Mouse (Mus musculus): ENCODE measurements around the gene Cdh20. TPM values are rescaled to one million over a fixed set of nuclear protein-coding genes. Genes with fewer than 3 reads are reported as not detected.

Cdh20 gene
- polyA plus RNA-seq, 1 experiment from 2014 or later = 4.1 TPM

DNA sequence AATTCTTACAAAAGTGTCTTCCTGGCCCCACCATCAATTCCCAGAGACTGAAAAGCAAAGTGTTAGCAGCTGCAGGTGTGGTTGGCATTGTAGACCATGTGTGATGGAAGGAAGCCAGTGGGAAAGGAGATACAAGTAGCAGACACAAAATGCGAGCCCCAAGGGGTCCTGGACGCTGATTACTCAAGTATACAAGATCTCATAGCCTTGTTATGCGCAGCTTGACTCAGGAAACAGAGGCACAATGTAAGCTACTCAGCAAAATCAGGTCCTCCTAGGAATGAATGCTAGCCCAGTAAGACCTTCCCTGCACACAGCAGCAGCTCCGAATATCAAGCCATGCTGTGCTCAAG lies 80.6 kb downstream of the Cdh20 start:
- WGBS = 11% methylated on average over 4 of the region's 4 CpGs
- Histone ChIP-seq H3K36me3 (ENCODE audit: control insufficient read depth, insufficient read depth, low read length) (no peaks in the 10 kb centered on the region), H3K4me2 (ENCODE audit: low read length) (no peak overlapping the region), H3K27me3 (ENCODE audit: control insufficient read depth, insufficient read depth, low read depth, low read length) (no peaks in the 10 kb centered on the region), H3K9me3 (replicated peaks; ENCODE audit: control insufficient read depth, low read length, poor library complexity, severe bottlenecking) (no peaks in the 10 kb centered on the region), H3K4me1 (ENCODE audit: control insufficient read depth, insufficient read depth, low read length) (no peaks in the 10 kb centered on the region), H3K4me3 (ENCODE audit: low read depth, low read length) (no peak overlapping the region), H3K9ac (ENCODE audit: low read depth, low read length) (no peak overlapping the region), H3K27ac (ENCODE audit: low read length) (no peak overlapping the region)
- ATAC-seq = no peak

DNA sequence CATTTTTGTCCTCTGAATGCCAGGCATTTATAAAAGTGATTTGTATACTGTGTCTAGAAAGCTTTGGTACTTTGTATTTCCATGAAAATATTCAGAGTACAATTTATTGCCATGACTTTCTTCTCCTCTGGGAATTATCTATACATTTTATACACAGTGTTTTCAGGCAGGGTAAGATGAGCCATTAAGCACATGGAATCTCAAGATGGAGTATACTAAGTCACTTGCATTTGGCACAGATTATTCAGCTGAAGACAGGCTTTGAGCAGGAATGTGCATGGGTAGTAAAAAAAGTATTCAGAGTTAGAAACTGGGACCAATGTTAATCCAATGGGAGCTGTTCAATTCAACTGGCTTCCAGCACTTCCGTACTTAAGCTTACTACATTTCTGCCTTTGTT lies 109.1 kb downstream of the Cdh20 start:
- Histone ChIP-seq H3K9me3 (replicated peaks; ENCODE audit: control insufficient read depth, low read length, poor library complexity, severe bottlenecking) (no peaks in the 10 kb centered on the region), H3K36me3 (ENCODE audit: control insufficient read depth, insufficient read depth, low read length) (no peaks in the 10 kb centered on the region), H3K9ac (ENCODE audit: low read depth, low read length) (no peak overlapping the region), H3K4me2 (ENCODE audit: low read length) (no peak overlapping the region), H3K27ac (ENCODE audit: low read length) (no peak overlapping the region), H3K4me1 (ENCODE audit: control insufficient read depth, insufficient read depth, low read length) (no peaks in the 10 kb centered on the region), H3K4me3 (ENCODE audit: low read depth, low read length) (no peak overlapping the region), H3K27me3 (ENCODE audit: control insufficient read depth, insufficient read depth, low read depth, low read length) (no peaks in the 10 kb centered on the region)
- ATAC-seq = no peak
- 59% methylated on average over 1 of the region's 1 CpGs for WGBS

DNA sequence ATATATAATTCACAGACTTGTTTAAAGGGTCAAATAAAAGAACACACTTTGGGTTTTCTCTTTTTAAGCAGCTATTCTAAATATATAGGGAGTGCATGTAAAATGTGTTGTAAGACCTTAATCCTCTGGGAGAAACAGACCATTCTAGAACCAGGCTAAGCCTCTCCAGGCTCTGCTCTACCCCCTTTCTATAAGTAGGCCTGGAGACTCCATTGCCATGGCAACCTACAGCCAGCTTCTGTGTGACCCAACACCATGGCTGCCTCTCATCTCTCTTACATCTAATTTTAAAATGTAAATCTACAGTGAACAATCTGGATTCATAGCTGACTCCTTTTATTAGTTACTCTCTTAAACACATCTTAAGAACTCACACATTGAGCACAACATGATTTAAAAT lies 133.5 kb downstream of the Cdh20 start:
- ATAC-seq = no peak
- H3K4me1 ChIP-seq (ENCODE audit: control insufficient read depth, insufficient read depth, low read length) = no peaks in the 10 kb centered on the region
- H3K4me3 ChIP-seq (ENCODE audit: low read depth, low read length) = no peak overlapping the region
- H3K9me3 ChIP-seq (replicated peaks; ENCODE audit: control insufficient read depth, low read length, poor library complexity, severe bottlenecking) = no peaks in the 10 kb centered on the region
- no peak overlapping the region for H3K9ac ChIP-seq (ENCODE audit: low read depth, low read length)
- H3K4me2 ChIP-seq (ENCODE audit: low read length) = no peak overlapping the region
- no peaks in the 10 kb centered on the region for H3K36me3 ChIP-seq (ENCODE audit: control insufficient read depth, insufficient read depth, low read length)
- H3K27me3 ChIP-seq (ENCODE audit: control insufficient read depth, insufficient read depth, low read depth, low read length) = no peaks in the 10 kb centered on the region
- H3K27ac ChIP-seq (ENCODE audit: low read length) = no peak overlapping the region

DNA sequence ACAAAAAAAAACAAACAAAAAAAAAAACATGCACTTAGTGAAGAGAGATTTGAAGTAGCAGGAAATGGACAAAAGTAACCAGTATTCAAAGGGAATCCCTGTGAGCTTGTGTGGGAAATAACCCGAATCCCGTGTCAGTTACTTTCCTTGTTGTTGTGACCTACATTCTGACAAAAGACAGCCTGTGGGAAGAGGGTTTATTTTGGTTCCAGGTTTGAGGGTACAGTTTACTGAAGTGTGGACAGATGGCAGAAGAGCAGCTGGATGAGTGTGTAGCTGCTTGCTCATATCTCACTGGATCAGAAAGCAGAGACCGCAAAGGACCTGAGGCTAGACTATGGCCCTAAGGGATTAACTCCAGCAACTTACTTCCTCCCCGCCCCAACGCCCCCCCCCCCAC lies 135.1 kb downstream of the Cdh20 start:
- 74% methylated on average over 5 of the region's 5 CpGs for WGBS
- Histone ChIP-seq H3K4me1 (ENCODE audit: control insufficient read depth, insufficient read depth, low read length) (no peaks in the 10 kb centered on the region), H3K27me3 (ENCODE audit: control insufficient read depth, insufficient read depth, low read depth, low read length) (no peaks in the 10 kb centered on the region), H3K36me3 (ENCODE audit: control insufficient read depth, insufficient read depth, low read length) (no peaks in the 10 kb centered on the region), H3K27ac (ENCODE audit: low read length) (no peak overlapping the region), H3K9me3 (replicated peaks; ENCODE audit: control insufficient read depth, low read length, poor library complexity, severe bottlenecking) (no peaks in the 10 kb centered on the region), H3K9ac (ENCODE audit: low read depth, low read length) (no peak overlapping the region), H3K4me3 (ENCODE audit: low read depth, low read length) (no peak overlapping the region), H3K4me2 (ENCODE audit: low read length) (no peak overlapping the region)
- no peak for ATAC-seq

DNA sequence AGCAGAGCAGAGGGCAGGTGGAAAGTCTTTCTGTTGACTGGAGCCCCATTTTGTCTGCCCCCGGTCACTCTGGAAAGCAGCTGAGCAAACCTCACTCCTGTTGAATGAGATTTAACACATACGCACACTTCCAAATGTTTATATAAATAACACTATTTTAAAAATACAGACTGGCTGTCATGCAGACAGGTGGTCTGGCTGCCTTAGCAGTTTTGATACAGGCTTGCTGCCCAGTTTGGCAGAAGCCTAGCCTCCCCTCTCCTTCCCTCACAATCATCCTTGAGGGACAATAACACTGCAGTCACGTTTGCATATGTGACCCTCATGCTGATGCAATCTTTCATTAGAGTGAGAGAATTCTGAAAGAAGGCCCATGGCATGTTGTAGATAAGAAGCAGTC lies 144.1 kb downstream of the Cdh20 start:
- Histone ChIP-seq H3K36me3 (ENCODE audit: control insufficient read depth, insufficient read depth, low read length) (no peaks in the 10 kb centered on the region), H3K27ac (ENCODE audit: low read length) (no peak overlapping the region)

DNA sequence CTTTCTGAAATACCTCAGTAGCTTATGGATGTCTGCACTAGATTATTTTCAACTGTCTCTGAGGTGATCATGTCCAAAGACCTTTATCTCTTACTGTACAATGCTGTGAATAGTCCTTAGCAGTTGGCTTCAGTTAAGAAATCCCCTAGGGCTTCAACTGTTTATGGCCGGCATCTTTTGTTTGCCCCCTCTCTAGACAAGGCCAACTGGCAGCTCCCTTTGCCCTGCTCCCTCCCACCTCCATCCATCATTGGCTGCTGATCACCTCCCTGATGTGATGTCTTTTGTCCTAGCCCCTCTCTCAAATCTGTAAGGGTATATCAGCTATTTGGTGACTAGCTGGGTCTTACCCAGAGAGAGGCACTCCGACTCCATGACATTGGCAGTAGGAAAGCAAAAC lies 148.2 kb downstream of the Cdh20 start:
- Histone ChIP-seq H3K9ac (ENCODE audit: low read depth, low read length) (no peak overlapping the region), H3K27me3 (ENCODE audit: control insufficient read depth, insufficient read depth, low read depth, low read length) (no peaks in the 10 kb centered on the region), H3K4me3 (ENCODE audit: low read depth, low read length) (no peak overlapping the region), H3K27ac (ENCODE audit: low read length) (no peak overlapping the region), H3K4me2 (ENCODE audit: low read length) (no peak overlapping the region), H3K36me3 (ENCODE audit: control insufficient read depth, insufficient read depth, low read length) (no peaks in the 10 kb centered on the region), H3K9me3 (replicated peaks; ENCODE audit: control insufficient read depth, low read length, poor library complexity, severe bottlenecking) (no peaks in the 10 kb centered on the region), H3K4me1 (ENCODE audit: control insufficient read depth, insufficient read depth, low read length) (peaks cover 3% of the 10 kb centered on the region)
- ATAC-seq = no peak
- WGBS = 25% methylated on average over 2 of the region's 2 CpGs

More for the DNA sequence above, 144.1 kb downstream of the Cdh20 start:
- Histone ChIP-seq H3K4me2 (ENCODE audit: low read length) (no peak overlapping the region), H3K27me3 (ENCODE audit: control insufficient read depth, insufficient read depth, low read depth, low read length) (no peaks in the 10 kb centered on the region), H3K4me3 (ENCODE audit: low read depth, low read length) (no peak overlapping the region), H3K9ac (ENCODE audit: low read depth, low read length) (no peak overlapping the region), H3K4me1 (ENCODE audit: control insufficient read depth, insufficient read depth, low read length) (peaks cover 3% of the 10 kb centered on the region), H3K9me3 (replicated peaks; ENCODE audit: control insufficient read depth, low read length, poor library complexity, severe bottlenecking) (no peaks in the 10 kb centered on the region)
- 40% methylated on average over 3 of the region's 3 CpGs for whole genome bisulfite sequencing
- ATAC-seq = no peak

DNA sequence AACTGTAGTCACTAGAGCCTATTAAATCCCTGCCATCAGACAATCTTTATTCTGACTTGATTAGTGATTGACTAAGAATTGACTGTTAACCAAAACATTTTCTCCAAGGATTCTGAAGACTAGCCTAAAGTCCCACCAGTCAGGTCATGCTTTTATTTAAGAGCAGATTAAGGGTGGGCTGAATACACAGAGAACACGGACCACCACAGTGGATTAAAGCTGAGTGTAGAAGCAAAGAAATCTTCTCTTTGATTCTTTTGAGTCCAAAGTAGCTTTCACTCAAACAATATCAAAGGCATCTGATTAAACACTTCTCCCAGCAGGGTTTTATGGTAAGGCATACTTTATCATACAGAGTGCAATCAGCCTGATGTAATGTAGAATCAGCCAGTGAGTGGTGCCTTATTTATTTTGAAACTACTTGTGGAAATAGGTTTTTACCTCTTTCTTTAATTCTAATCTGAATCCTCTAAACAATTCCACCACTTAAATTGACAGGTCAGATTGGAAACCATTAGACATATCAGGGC lies 149.0 kb downstream of the Cdh20 start:
- peaks cover 2% of the 10 kb centered on the region for H3K4me1 ChIP-seq (ENCODE audit: control insufficient read depth, insufficient read depth, low read length)
- ATAC-seq = 0 out of 2 replicates have a peak, but pooled peaks have one; percentile 51
- no peak overlapping the region for H3K27ac ChIP-seq (ENCODE audit: low read length)
- H3K4me3 ChIP-seq (ENCODE audit: low read depth, low read length) = no peak overlapping the region
- WGBS = 3% methylated on average over 1 of the region's 1 CpGs
- no peaks in the 10 kb centered on the region for H3K27me3 ChIP-seq (ENCODE audit: control insufficient read depth, insufficient read depth, low read depth, low read length)
- H3K4me2 ChIP-seq (ENCODE audit: low read length) = no peak overlapping the region
- H3K36me3 ChIP-seq (ENCODE audit: control insufficient read depth, insufficient read depth, low read length) = no peaks in the 10 kb centered on the region
- H3K9ac ChIP-seq (ENCODE audit: low read depth, low read length) = no peak overlapping the region
- H3K9me3 ChIP-seq (replicated peaks; ENCODE audit: control insufficient read depth, low read length, poor library complexity, severe bottlenecking) = no peaks in the 10 kb centered on the region

DNA sequence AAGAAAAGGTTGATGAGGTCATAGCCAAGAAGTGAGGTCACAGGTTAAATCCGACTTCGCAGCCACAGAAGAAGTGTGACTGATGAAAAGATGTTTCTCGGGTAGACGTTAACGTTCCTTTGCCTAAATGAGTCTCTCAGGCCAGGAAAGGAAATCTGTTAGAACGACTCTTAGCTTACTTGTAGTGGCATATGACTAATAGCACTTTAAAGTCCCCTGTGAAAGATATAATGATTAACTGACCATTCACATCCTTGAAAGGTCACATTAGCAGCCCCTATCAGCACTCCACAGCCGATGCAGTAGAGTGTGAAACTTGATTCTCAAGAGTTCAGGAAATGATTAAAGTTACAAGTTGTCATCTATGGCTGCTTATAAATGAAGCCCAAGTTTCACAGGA lies 164.7 kb downstream of the Cdh20 start:
- H3K4me3 ChIP-seq (ENCODE audit: low read depth, low read length) = no peak overlapping the region
- H3K27me3 ChIP-seq (ENCODE audit: control insufficient read depth, insufficient read depth, low read depth, low read length) = no peaks in the 10 kb centered on the region
- no peak overlapping the region for H3K27ac ChIP-seq (ENCODE audit: low read length)
- ATAC-seq = no peak
- H3K4me1 ChIP-seq (ENCODE audit: control insufficient read depth, insufficient read depth, low read length) = no peaks in the 10 kb centered on the region
- H3K9ac ChIP-seq (ENCODE audit: low read depth, low read length) = no peak overlapping the region
- WGBS = 78% methylated on average over 7 of the region's 7 CpGs
- H3K4me2 ChIP-seq (ENCODE audit: low read length) = no peak overlapping the region
- no peaks in the 10 kb centered on the region for H3K9me3 ChIP-seq (replicated peaks; ENCODE audit: control insufficient read depth, low read length, poor library complexity, severe bottlenecking)
- H3K36me3 ChIP-seq (ENCODE audit: control insufficient read depth, insufficient read depth, low read length) = no peaks in the 10 kb centered on the region

DNA sequence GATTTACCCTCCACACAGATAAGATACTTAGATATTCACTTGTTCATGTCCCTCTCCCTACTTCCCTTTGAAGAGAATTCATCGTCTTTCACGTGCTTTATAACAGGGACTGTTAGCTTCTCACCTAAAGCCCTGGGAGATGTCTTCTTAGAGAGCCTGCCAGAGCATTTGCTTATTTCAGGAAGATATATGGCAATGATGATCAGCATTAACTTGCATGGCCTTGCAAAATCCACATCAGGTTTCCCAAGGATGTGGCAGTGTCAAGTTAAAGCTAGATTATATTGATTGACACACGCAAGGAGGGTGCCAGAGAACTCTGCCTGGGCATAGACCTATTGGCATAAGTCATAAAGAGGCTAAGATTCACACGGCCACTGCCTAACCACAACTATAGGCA lies 168.6 kb downstream of the Cdh20 start:
- no peaks in the 10 kb centered on the region for H3K9me3 ChIP-seq (replicated peaks; ENCODE audit: control insufficient read depth, low read length, poor library complexity, severe bottlenecking)
- H3K27me3 ChIP-seq (ENCODE audit: control insufficient read depth, insufficient read depth, low read depth, low read length) = no peaks in the 10 kb centered on the region
- H3K4me3 ChIP-seq (ENCODE audit: low read depth, low read length) = no peak overlapping the region
- 85% methylated on average over 4 of the region's 4 CpGs for WGBS
- H3K9ac ChIP-seq (ENCODE audit: low read depth, low read length) = no peak overlapping the region
- no peaks in the 10 kb centered on the region for H3K4me1 ChIP-seq (ENCODE audit: control insufficient read depth, insufficient read depth, low read length)
- H3K36me3 ChIP-seq (ENCODE audit: control insufficient read depth, insufficient read depth, low read length) = no peaks in the 10 kb centered on the region
- no peak for ATAC-seq
- H3K4me2 ChIP-seq (ENCODE audit: low read length) = no peak overlapping the region
- H3K27ac ChIP-seq (ENCODE audit: low read length) = no peak overlapping the region

DNA sequence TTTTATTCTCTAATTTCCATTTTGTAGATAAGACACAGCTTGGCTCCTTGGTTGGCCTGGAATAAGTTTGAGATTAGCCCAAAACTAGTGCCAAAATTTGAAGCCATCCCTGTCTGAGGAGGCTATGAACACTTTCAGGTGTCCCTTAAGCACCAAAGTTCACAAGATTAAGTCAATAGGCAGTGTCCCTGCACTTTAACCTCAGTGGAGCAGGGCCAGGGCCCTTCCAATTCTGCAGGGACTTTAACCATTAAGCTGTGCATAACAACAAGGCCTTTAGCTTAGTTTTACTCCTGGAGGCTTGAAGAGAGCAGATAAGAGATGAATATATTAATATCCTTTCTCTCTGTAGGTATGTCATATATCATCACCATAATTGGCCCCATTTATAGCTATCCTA lies 170.8 kb downstream of the Cdh20 start:
- no peak overlapping the region for H3K9ac ChIP-seq (ENCODE audit: low read depth, low read length)
- H3K4me2 ChIP-seq (ENCODE audit: low read length) = no peak overlapping the region
- no peak for ATAC-seq
- no peaks in the 10 kb centered on the region for H3K27me3 ChIP-seq (ENCODE audit: control insufficient read depth, insufficient read depth, low read depth, low read length)
- H3K9me3 ChIP-seq (replicated peaks; ENCODE audit: control insufficient read depth, low read length, poor library complexity, severe bottlenecking) = no peaks in the 10 kb centered on the region
- H3K36me3 ChIP-seq (ENCODE audit: control insufficient read depth, insufficient read depth, low read length) = no peaks in the 10 kb centered on the region
- no peak overlapping the region for H3K4me3 ChIP-seq (ENCODE audit: low read depth, low read length)
- H3K27ac ChIP-seq (ENCODE audit: low read length) = no peak overlapping the region
- H3K4me1 ChIP-seq (ENCODE audit: control insufficient read depth, insufficient read depth, low read length) = no peaks in the 10 kb centered on the region
